Mouse (Mus musculus) CH12.LX (cell line): ENCODE measurements at regions not wholly inside any gene's neighbourhood (a gene's known extent, or its start where the extent isn't known, plus 50 kb on each side); places are given as distances from the start of the nearest gene placed in this dataset.

Source experiments
- DNase-seq: peaks from one replicate; pipeline ENCODE4 v3.0.0-alpha.2; 2013; ENCODE audit errors: extremely low read depth
- H3K27ac ChIP-seq: 2 replicates; pipeline ENCODE4 v1.5.1; 2012; ENCODE audit warnings: low read depth, mild to moderate bottlenecking, control low read depth, moderate library complexity; ENCODE audit not compliant: insufficient read depth
- H3K27me3 ChIP-seq: replicated peaks from 2 replicates; pipeline ENCODE3; 2012; ENCODE audit warnings: inconsistent platforms
- H3K36me3 ChIP-seq, 2 experiments: replicated peaks in 1 of 2; 2 replicates each; pipeline versions ENCODE3 to v1.6.1; 2012; ENCODE audit warnings: inconsistent platforms in 1 of 2, low read length in 1 of 2, mild to moderate bottlenecking in 1 of 2, mixed read lengths in 1 of 2, moderate library complexity in 1 of 2; ENCODE audit not compliant: control insufficient read depth in 1 of 2, insufficient read depth in 1 of 2
- H3K4me1 ChIP-seq, 2 experiments: 2 replicates each; pipeline ENCODE4 v1.6.1; 2012; ENCODE audit warnings: inconsistent platforms in 1 of 2, moderate library complexity in 1 of 2; ENCODE audit not compliant: insufficient read depth in 2 of 2, control insufficient read depth in 1 of 2
- H3K4me2 ChIP-seq: 2 replicates; pipeline ENCODE4 v1.6.1; 2012; ENCODE audit warnings: low read depth, mild to moderate bottlenecking, control low read depth; ENCODE audit not compliant: poor library complexity, insufficient read depth, severe bottlenecking
- H3K4me3 ChIP-seq, 3 experiments: fragments of 150-350 bp in 1 of 3; sonication (generic) in 1 of 3; replicated peaks in 1 of 3; 2 replicates each; pipeline versions ENCODE3 to v1.5.1; 2011 to 2012; ENCODE audit warnings: low read depth in 2 of 3, low read length in 2 of 3, mild to moderate bottlenecking in 2 of 3, moderate library complexity in 2 of 3, control low read depth in 1 of 3, improper control_type of control experiment in 1 of 3, inconsistent platforms in 1 of 3, mixed read lengths in 1 of 3; ENCODE audit not compliant: poor library complexity in 1 of 3
- H3K79me2 ChIP-seq: replicated peaks from 2 replicates; pipeline ENCODE4 v1.6.1; 2012; ENCODE audit warnings: mild to moderate bottlenecking, moderate library complexity; ENCODE audit not compliant: control insufficient read depth, poor library complexity, insufficient read depth, severe bottlenecking; ENCODE audit errors: extremely low read depth
- H3K9ac ChIP-seq: 2 replicates; pipeline ENCODE4 v1.6.1; 2012; ENCODE audit warnings: low read depth, mild to moderate bottlenecking, control low read depth, moderate library complexity; ENCODE audit not compliant: insufficient read depth
- H3K9me3 ChIP-seq: replicated peaks from 2 replicates; pipeline ENCODE3; 2012; ENCODE audit warnings: low read length, inconsistent platforms, mixed read lengths
- BHLHE40 ChIP-seq: IDR thresholded peaks from 2 replicates; pipeline ENCODE4 v1.6.1; 2011; ENCODE audit warnings: mild to moderate bottlenecking, low read depth, low read length, improper control_type of control experiment
- CHD2 ChIP-seq: IDR thresholded peaks from 2 replicates; pipeline ENCODE4 v1.6.1; 2011; ENCODE audit warnings: low read length, improper control_type of control experiment
- CTCF ChIP-seq, 2 experiments: IDR thresholded peaks in 1 of 2; conservative IDR thresholded peaks in 1 of 2; 2 replicates each; pipeline ENCODE4 v1.5.1; 2011 to 2012; ENCODE audit warnings: low read depth in 2 of 2, low read length in 2 of 2, improper control_type of control experiment in 1 of 2, inconsistent platforms in 1 of 2, mild to moderate bottlenecking in 1 of 2, moderate library complexity in 1 of 2
- E2F4 ChIP-seq: IDR thresholded peaks from 2 replicates; pipeline ENCODE4 v1.6.1; 2011; ENCODE audit warnings: low read depth, low read length, improper control_type of control experiment; ENCODE audit not compliant: insufficient replicate concordance
- EP300 ChIP-seq: IDR thresholded peaks from 2 replicates; pipeline ENCODE4 v1.6.1; 2011; ENCODE audit warnings: low read length, improper control_type of control experiment
- GABPA ChIP-seq: IDR thresholded peaks from 2 replicates; pipeline ENCODE4 v1.6.1; 2012; ENCODE audit warnings: low read depth, low read length, improper control_type of control experiment, inconsistent platforms; ENCODE audit not compliant: insufficient replicate concordance
- HCFC1 ChIP-seq: IDR thresholded peaks from 2 replicates; pipeline ENCODE4 v1.6.1; 2012; ENCODE audit warnings: low read depth, mild to moderate bottlenecking, inconsistent platforms, low read length, improper control_type of control experiment
- IRF4 ChIP-seq: IDR thresholded peaks from 2 replicates; pipeline ENCODE4 v1.6.1; 2014; ENCODE audit warnings: low read depth, mild to moderate bottlenecking, inconsistent platforms, low read length, improper control_type of control experiment
- JUND ChIP-seq: conservative IDR thresholded peaks from 2 replicates; pipeline ENCODE4 v1.6.1; 2011; ENCODE audit warnings: low read depth, low read length, improper control_type of control experiment
- MAFK ChIP-seq: IDR thresholded peaks from 2 replicates; pipeline ENCODE4 v1.6.1; 2011; ENCODE audit warnings: low read length, improper control_type of control experiment; ENCODE audit not compliant: insufficient replicate concordance
- MYC ChIP-seq: IDR thresholded peaks from 2 replicates; pipeline ENCODE4 v1.6.1; 2011; ENCODE audit warnings: low read depth, mild to moderate bottlenecking, improper control_type of control experiment, low read length
- NELFE ChIP-seq: IDR thresholded peaks from 2 replicates; pipeline ENCODE4 v1.6.1; 2011; ENCODE audit warnings: low read depth, low read length, improper control_type of control experiment
- NRF1 ChIP-seq: IDR thresholded peaks from 2 replicates; pipeline ENCODE4 v1.6.1; 2014; ENCODE audit warnings: low read depth, mild to moderate bottlenecking, inconsistent platforms, low read length, improper control_type of control experiment, moderate library complexity
- PAX5 ChIP-seq: IDR thresholded peaks from 2 replicates; pipeline ENCODE4 v1.6.1; 2012; ENCODE audit warnings: low read length, inconsistent platforms, mixed read lengths
- POLR2A ChIP-seq: IDR thresholded peaks from 2 replicates; pipeline ENCODE4 v1.6.1; 2011; ENCODE audit warnings: low read depth, mild to moderate bottlenecking, improper control_type of control experiment, low read length
- POLR2AphosphoS2 ChIP-seq: IDR thresholded peaks from 2 replicates; pipeline ENCODE4 v1.6.1; 2011; ENCODE audit warnings: low read depth, low read length, improper control_type of control experiment
- TBP ChIP-seq: conservative IDR thresholded peaks from 2 replicates; pipeline ENCODE4 v1.6.1; 2011; ENCODE audit warnings: low read depth, low read length, improper control_type of control experiment
- ZC3H11A ChIP-seq: IDR thresholded peaks from 2 replicates; pipeline ENCODE4 v1.6.1; 2012; ENCODE audit warnings: low read depth, mild to moderate bottlenecking, inconsistent platforms, low read length, improper control_type of control experiment
- ZKSCAN1 ChIP-seq: IDR thresholded peaks from 2 replicates; pipeline ENCODE4 v1.6.1; 2012; ENCODE audit warnings: low read depth, inconsistent platforms, low read length, improper control_type of control experiment, borderline replicate concordance
- ZNF384 ChIP-seq: IDR thresholded peaks from 2 replicates; pipeline ENCODE4 v1.6.1; 2012; ENCODE audit warnings: low read depth, low read length, improper control_type of control experiment, inconsistent platforms
- dilution Hi-C: fragments of 300-500 bp; cut with MboI; formaldehyde crosslinking; loops from 2 replicates; pipeline ENCODE4 v1.14.3; 2020; ENCODE audit warnings: low sequenced_read_pairs; ENCODE audit not compliant: extremely low pct_unique_long_range_greater_than_20kb, extremely low pct_ligation_motif_present
- in situ Hi-C: fragments of 300-500 bp; cut with MboI; formaldehyde crosslinking; loops from 3 replicates; pipeline ENCODE4 v1.14.3; 2019; ENCODE audit warnings: low sequenced_read_pairs, low pct_ligation_motif_present, low pct_unique_long_range_greater_than_20kb, mixed read lengths

- H3K36me3 ChIP-seq, result no peaks in the 10 kb centered on the region
- dilution Hi-C loops, result no loop called here
- in situ Hi-C loops, result no loop called here
- H3K9me3 ChIP-seq, result no peaks in the 10 kb centered on the region
- no peak overlapping the region for H3K9ac ChIP-seq
- no peaks in the 10 kb centered on the region for H3K79me2 ChIP-seq
- no peak overlapping the region for H3K27ac ChIP-seq
- TF ChIP-seq CHD2, result no peak
- TF ChIP-seq IRF4, result no peak
- no peak for TF ChIP-seq HCFC1
- no peak for TF ChIP-seq CTCF (conservative IDR thresholded peaks at IDR 0.05 in 1 of 2, IDR thresholded peaks at IDR 0.05 in 1 of 2; ENCODE audit: low read depth in 2 of 2, low read length in 2 of 2)
- no peak for TF ChIP-seq E2F4
- TF ChIP-seq GABPA, result no peak
- TF ChIP-seq NRF1, result no peak
- no peak for TF ChIP-seq BHLHE40
- no peak for TF ChIP-seq TBP
- TF ChIP-seq JUND, result no peak
- TF ChIP-seq NELFE, result no peak
- no peak for TF ChIP-seq ZNF384
- TF ChIP-seq POLR2A, result no peak
- no peak for TF ChIP-seq POLR2AphosphoS2
- no peak for TF ChIP-seq MYC
- no peak for TF ChIP-seq EP300
- TF ChIP-seq MAFK, result no peak
- TF ChIP-seq PAX5, result no peak
- no peak for TF ChIP-seq ZKSCAN1
- no peak for TF ChIP-seq ZC3H11A
- TF ChIP-seq, all 38 proteins: peak for 0
- peaks cover 2% of the 10 kb centered on the region for H3K27me3 ChIP-seq
- no peak overlapping the region for H3K4me2 ChIP-seq
- no peaks in the 10 kb centered on the region; a peak in 1 of 4 replicates for H3K4me1 ChIP-seq
- no peak overlapping the region for H3K4me3 ChIP-seq
- no peak for DNase-seq
Measured at GRCm38 (mm10) chr7:117268096-117268495, 112.7 kb upstream of the Xylt1 start.

DNA sequence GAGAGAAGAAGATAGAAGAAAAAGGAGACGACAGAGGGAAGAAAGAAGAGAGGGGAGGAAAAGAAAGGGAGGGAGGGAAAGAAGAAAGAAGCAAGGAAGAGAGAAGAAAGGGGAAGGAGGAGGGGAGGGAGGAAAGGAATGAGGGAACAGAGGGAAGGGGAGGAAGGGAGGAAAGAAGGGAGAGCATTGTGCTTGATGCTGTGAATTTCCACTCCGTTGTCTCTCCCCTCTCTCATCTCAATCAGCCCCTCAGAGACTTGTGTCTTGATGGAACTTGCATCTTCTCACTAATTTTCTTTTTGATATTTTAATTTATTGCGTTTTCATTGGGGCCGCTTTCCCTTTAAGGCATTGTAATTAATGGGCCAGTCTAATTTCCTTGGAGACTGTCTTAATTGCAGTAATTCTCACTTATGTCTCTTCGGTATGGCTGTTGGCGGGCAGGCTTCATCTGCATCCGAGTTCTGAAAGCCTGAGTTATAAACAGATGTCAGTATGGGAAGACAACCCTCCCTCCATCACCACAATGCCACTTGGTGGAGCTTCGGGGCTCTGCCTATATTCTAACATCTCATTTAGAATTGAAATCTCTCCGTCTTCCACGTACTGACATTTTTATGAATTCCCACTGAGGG, 111.4 kb upstream of the Xylt1 start:
- Histone ChIP-seq H3K27me3 (peaks cover 2% of the 10 kb centered on the region), H3K4me3 (no peak overlapping the region), H3K4me2 (no peak overlapping the region), H3K9ac (no peak overlapping the region), H3K27ac (no peak overlapping the region), H3K9me3 (no peaks in the 10 kb centered on the region), H3K4me1 (no peaks in the 10 kb centered on the region; a peak in 1 of 4 replicates), H3K79me2 (no peaks in the 10 kb centered on the region), H3K36me3 (no peaks in the 10 kb centered on the region)
- no peak for DNase-seq
- no peak for TF ChIP-seq TBP
- in situ Hi-C loops, result no loop called here
- dilution Hi-C loops, result no loop called here
